ENCODE assay signal across 8 mouse cellular contexts in genomic region chr1:132007282-132007815, GRCm38 (mm10). TPM values are rescaled to one million over a fixed set of nuclear protein-coding genes. Genes with fewer than 3 reads are reported as not detected.
DNase-seq lines count a peak whose midpoint lies in the region; ATAC-seq and TF ChIP-seq lines count a peak whose summit lies in the region.

Elk4 (plus strand) TSS chr1:132007607.

- H3K27me3 ChIP-seq in MEL (ENCODE audit: control insufficient read depth in 1 of 2, insufficient read depth in 2 of 2, low read length in 2 of 2), result no peaks in the 10 kb centered on the region
- no peaks in the 10 kb centered on the region for H3K27me3 ChIP-seq in cerebellum, adult 2 months (ENCODE audit: control insufficient read depth, insufficient read depth, low read length)
- H3K27me3 ChIP-seq in lung, postnatal 0 days (replicated peaks; ENCODE audit: insufficient read depth, low read length), result no peaks in the 10 kb centered on the region

- no peaks in the 10 kb centered on the region for H3K9me3 ChIP-seq in MEL (replicated peaks; ENCODE audit: insufficient read depth, low read length)
- H3K9me3 ChIP-seq in lung, postnatal 0 days (ENCODE audit: low read length), result no peaks in the 10 kb centered on the region

- TF ChIP-seq POLR2A in MEL (IDR thresholded peaks at IDR 0.05; ENCODE audit: control insufficient read depth in 1 of 2, insufficient read depth in 1 of 2, low read depth in 1 of 2, low read length in 2 of 2, poor library complexity in 1 of 2), result peak; percentile 71 to 76; a peak in 3 of 4 replicates
- peak; percentile 73; the same call in 1 of the 2 replicates for TF ChIP-seq POLR2A in cerebellum, adult 2 months (IDR thresholded peaks at IDR 0.05; ENCODE audit: borderline replicate concordance, insufficient read depth, low read length)

- no peak; a peak in 1 of 4 replicates for TF ChIP-seq EP300 in MEL (IDR thresholded peaks at IDR 0.05; ENCODE audit: low read depth in 1 of 2, low read length in 2 of 2)
- TF ChIP-seq EP300 in lung, postnatal 0 days (IDR thresholded peaks at IDR 0.05), result peak; percentile 52; the same call in 1 of the 2 replicates

- H3K4me1 ChIP-seq in MEL (ENCODE audit: control insufficient read depth in 1 of 2, insufficient read depth in 2 of 2, low read length in 2 of 2), result peaks cover 27 to 32% of the 10 kb centered on the region in 2 experiments
- H3K4me1 ChIP-seq in cerebellum, adult 2 months (ENCODE audit: control insufficient read depth, insufficient read depth, low read length), result no peaks in the 10 kb centered on the region
- H3K4me1 ChIP-seq in lung, postnatal 0 days (ENCODE audit: insufficient read depth, low read depth, low read length), result peaks cover 13% of the 10 kb centered on the region; the same call in 1 of the 2 replicates

- no peak for TF ChIP-seq RAD21 in MEL (IDR thresholded peaks at IDR 0.05; ENCODE audit: low read depth, low read length)

- DNase-seq in MEL (ENCODE audit: low read depth, low spot score), result peak; percentile 93
- peak; percentile 87 to 89 for DNase-seq in cerebellum, adult 2 months
- peak; percentile 87 for DNase-seq in forelimb bud, embryonic 11.5 days (ENCODE audit: low read depth, low spot score)
- DNase-seq in layer of hippocampus, adult 9-11 months, result peak; percentile 90
- DNase-seq in lung, postnatal 0 days (ENCODE audit: low spot score), result peak; percentile 94
- DNase-seq in ovary, postnatal 14 days (ENCODE audit: low spot score), result peak; percentile 86
- peak; percentile 94 for DNase-seq in thymus, postnatal 14 days

- peak within 1 kb of the TSS; percentile 77 for H3K4me2 ChIP-seq in lung, postnatal 0 days (replicated peaks; ENCODE audit: low read depth, low read length)

- peak within 1 kb of the TSS; percentile 93 for H3K9ac ChIP-seq in MEL (ENCODE audit: control insufficient read depth, low read depth, low read length, poor library complexity, severe bottlenecking)
- peak within 1 kb of the TSS; percentile 94 for H3K9ac ChIP-seq in lung, postnatal 0 days (replicated peaks; ENCODE audit: low read depth)

- no peak for TF ChIP-seq CTCF in MEL (IDR thresholded peaks at IDR 0.05 in 2 of 3, conservative IDR thresholded peaks at IDR 0.05 in 1 of 3; ENCODE audit: control insufficient read depth in 1 of 3, insufficient read depth in 1 of 3, low read depth in 2 of 3, low read length in 3 of 3, poor library complexity in 1 of 3, severe bottlenecking in 1 of 3)
- TF ChIP-seq CTCF in cerebellum, adult 2 months (IDR thresholded peaks at IDR 0.05; ENCODE audit: borderline replicate concordance, insufficient read depth, low read depth, low read length), result no peak
- TF ChIP-seq CTCF in lung, postnatal 0 days (IDR thresholded peaks at IDR 0.05), result peak; percentile 15; the same call in 1 of the 2 replicates

- ATAC-seq in hematopoietic stem cell, adult 5-6 weeks (replicated peaks in 1 of 2; ENCODE audit: insufficient read depth in 1 of 2, low FRiP score in 2 of 2, low TSS enrichment in 1 of 2, low read depth in 1 of 2, poor library complexity in 2 of 2, severe bottlenecking in 2 of 2), result peak; percentile 51 to 63
- ATAC-seq in lung, postnatal 0 days, result peak; percentile 90

- peak within 1 kb of the TSS; percentile 90 to 96 for H3K4me3 ChIP-seq in MEL (ENCODE audit: control insufficient read depth in 1 of 2, insufficient read depth in 1 of 2, low read depth in 2 of 2, low read length in 2 of 2)
- H3K4me3 ChIP-seq in cerebellum, adult 2 months (replicated peaks; ENCODE audit: insufficient read depth, low read depth, low read length), result peak within 1 kb of the TSS; percentile 77
- peak within 1 kb of the TSS; percentile 90 for H3K4me3 ChIP-seq in lung, postnatal 0 days (ENCODE audit: low read depth, low read length)

- peak within 1 kb of the TSS; percentile 98 for H3K27ac ChIP-seq in MEL (ENCODE audit: control insufficient read depth, low read depth, low read length)
- H3K27ac ChIP-seq in cerebellum, adult 2 months (ENCODE audit: insufficient read depth, low read length), result peak within 1 kb of the TSS; percentile 83
- H3K27ac ChIP-seq in lung, postnatal 0 days (ENCODE audit: low read length), result peak within 1 kb of the TSS; percentile 100

- H3K36me3 ChIP-seq in MEL (ENCODE audit: control insufficient read depth in 1 of 2, insufficient read depth in 2 of 2, low read length in 2 of 2), result peaks cover 0 to 39% of the 10 kb centered on the region in 2 experiments; a peak in 2 of 4 replicates
- H3K36me3 ChIP-seq in lung, postnatal 0 days (ENCODE audit: insufficient read depth, low read length), result no peaks in the 10 kb centered on the region

- WGBS in cerebellum, adult 2 months, result under 1% methylated on average over 61 of the region's 61 CpGs
- WGBS in lung, postnatal 0 days, result under 1% methylated on average over 59 of the region's 61 CpGs

- H3K79me2 ChIP-seq in MEL (ENCODE audit: control insufficient read depth, insufficient read depth, low read length, poor library complexity), result peaks cover 43% of the 10 kb centered on the region

TF ChIP-seq in MEL, 35 proteins besides CTCF, POLR2A, EP300 and RAD21:
- TF ChIP-seq POLR2AphosphoS5 (IDR thresholded peaks at IDR 0.05; ENCODE audit: borderline replicate concordance, low read depth, low read length) (no peak), ZMIZ1 (IDR thresholded peaks at IDR 0.05; ENCODE audit: low read depth, low read length) (peak; percentile 93), HCFC1 (IDR thresholded peaks at IDR 0.05; ENCODE audit: low read depth, low read length) (peak; percentile 77), ELF1 (IDR thresholded peaks at IDR 0.05; ENCODE audit: low read depth, low read length) (peak; percentile 77), TBP (IDR thresholded peaks at IDR 0.05; ENCODE audit: low read depth, low read length) (no peak; the same call in 1 of the 2 replicates), POLR2AphosphoS2 (IDR thresholded peaks at IDR 0.05; ENCODE audit: low read length) (peak; percentile 73; the same call in 1 of the 2 replicates), ZNF384 (IDR thresholded peaks at IDR 0.05; ENCODE audit: low read depth, low read length) (no peak), MAX (IDR thresholded peaks at IDR 0.05; ENCODE audit: low read length) (peak; percentile 79), CHD1 (IDR thresholded peaks at IDR 0.05; ENCODE audit: low read depth, low read length) (no peak), UBTF (IDR thresholded peaks at IDR 0.05; ENCODE audit: borderline replicate concordance, insufficient read depth, low read depth, low read length) (no peak), CHD2 (IDR thresholded peaks at IDR 0.05; ENCODE audit: low read length) (no peak), GABPA (IDR thresholded peaks at IDR 0.05; ENCODE audit: low read depth, low read length) (no peak), E2F4 (IDR thresholded peaks at IDR 0.05; ENCODE audit: borderline replicate concordance, low read depth, low read length) (no peak), ZKSCAN1 (IDR thresholded peaks at IDR 0.05; ENCODE audit: low read depth, low read length) (no peak), NRF1 (IDR thresholded peaks at IDR 0.05; ENCODE audit: insufficient read depth, low read depth, low read length, poor library complexity, severe bottlenecking) (peak; percentile 7; the same call in 1 of the 2 replicates), MAFK (IDR thresholded peaks at IDR 0.05; ENCODE audit: borderline replicate concordance, low read depth, low read length) (no peak), JUND (IDR thresholded peaks at IDR 0.05; ENCODE audit: low read depth, low read length) (no peak), MYB (IDR thresholded peaks at IDR 0.05; ENCODE audit: low read depth, low read length) (no peak), NELFE (IDR thresholded peaks at IDR 0.05; ENCODE audit: low read depth, low read length) (peak; percentile 82), TCF12 (IDR thresholded peaks at IDR 0.05; ENCODE audit: low read depth, low read length) (peak; percentile 61; the same call in 1 of the 2 replicates), MEF2A (IDR thresholded peaks at IDR 0.05; ENCODE audit: extremely low read depth, insufficient replicate concordance, low read depth, low read length, poor library complexity, severe bottlenecking) (no peak), MXI1 (IDR thresholded peaks at IDR 0.05; ENCODE audit: low read depth, low read length) (peak; percentile 70), RCOR1 (IDR thresholded peaks at IDR 0.05; ENCODE audit: low read depth, low read length) (no peak), KAT2A (conservative IDR thresholded peaks at IDR 0.05; ENCODE audit: low read depth, low read length) (peak; percentile 50; the same call in 1 of the 2 replicates), USF2 (IDR thresholded peaks at IDR 0.05; ENCODE audit: borderline replicate concordance in 1 of 2, insufficient read depth in 1 of 2, low read depth in 1 of 2, low read length in 2 of 2) (no peak), USF1 (IDR thresholded peaks at IDR 0.05; ENCODE audit: low read depth, low read length) (0 out of 2 replicates have a peak, but pooled peaks have one; percentile 15), GATA1 (IDR thresholded peaks at IDR 0.05; ENCODE audit: low read depth, low read length) (no peak), ETS1 (IDR thresholded peaks at IDR 0.05; ENCODE audit: low read depth, low read length) (peak; percentile 43), SMC3 (IDR thresholded peaks at IDR 0.05; ENCODE audit: low read depth, low read length) (0 out of 2 replicates have a peak, but pooled peaks have one; percentile 8), MAZ (IDR thresholded peaks at IDR 0.05; ENCODE audit: low read depth, low read length) (peak; percentile 89), SIN3A (IDR thresholded peaks at IDR 0.05; ENCODE audit: low read length) (peak; percentile 66; the same call in 1 of the 2 replicates), BHLHE40 (IDR thresholded peaks at IDR 0.05; ENCODE audit: borderline replicate concordance, low read depth, low read length) (no peak), MYC (IDR thresholded peaks at IDR 0.05; ENCODE audit: low read depth, low read length) (peak; percentile 65; the same call in 1 of the 2 replicates), TAL1 (IDR thresholded peaks at IDR 0.05; ENCODE audit: low read length) (no peak), ZC3H11A (IDR thresholded peaks at IDR 0.05; ENCODE audit: low read depth, low read length) (no peak)

RNA-seq across cellular contexts. Expression of gene Elk4, which starts in this region (rescaled TPM):
- total RNA-seq in MEL (2012; rRNA removed), result 18.8 and 19.4 TPM in 2 replicates
- 100 to 1,000 TPM in 1 of 2 experiments, 10 to 100 TPM in 1; 20.3 to 191 TPM for polyA plus RNA-seq in MEL (2012; ENCODE audit: insufficient read depth in 1 of 2, insufficient read length in 2 of 2, low read depth in 1 of 2, low replicate concordance in 2 of 2, missing spikeins in 1 of 2)
- polyA plus RNA-seq in cerebellum, adult 2 months (2012; rRNA removed), result 17.6 and 18.6 TPM in 2 replicates
- 118 and 147 TPM in 2 replicates for total RNA-seq in hematopoietic stem cell, adult 5-6 weeks (2017)
- 26.3 and 28.0 TPM in 2 replicates for polyA plus RNA-seq in lung, postnatal 0 days (2015; fragmentation: Nextera tagmentation; extraction: Ambion mirVana)

Comparison
In these comparisons a context has a peak if more than half of its experiments do, and no peak if none do; other contexts are left out.
1. Peak in every context shown above with its lines: DNase-seq, ATAC-seq, H3K4me3 ChIP-seq and H3K27ac ChIP-seq.